Mouse (Mus musculus) layer of hippocampus, postnatal 10 days (tissue): ENCODE data around the gene Tm9sf4. TPM values are rescaled to one million over a fixed set of nuclear protein-coding genes. Genes with fewer than 3 reads are reported as not detected.
A peak's percentile ranks its signal among the peaks of the same experiment; 100 is the strongest.

Source experiments
- DNase-seq, 2 experiments: peaks; one replicate each; pipeline ENCODE4 v3.0.0; 2021; ENCODE audit warnings: low spot score in 2 of 2
- long read RNA-seq: library from polyadenylated mRNA; stranded (forward); transcript quantifications from one replicate; pipeline ENCODE4 v2.0.0, GENCODE M21; 2023
- total RNA-seq, 2 experiments: library from RNA; stranded (reverse); gene quantifications; 2 replicates each; pipeline ENCODE4 v1.2.3; 2021

Gene Tm9sf4
- total RNA-seq = 100 to 1,000 TPM in 1 of 2 experiments, 10 to 100 TPM in 1; 87.7 to 110 TPM
- long read RNA-seq, transcript Tm9sf4-201 (18 exons, 3,896 nt) = major isoform, 38 of 62 reads
- long read RNA-seq, partial matches to known transcripts = 4 of 62 reads
- long read RNA-seq, other reads (novel, unspliced or antisense) = 19 of 62 reads

DNA sequence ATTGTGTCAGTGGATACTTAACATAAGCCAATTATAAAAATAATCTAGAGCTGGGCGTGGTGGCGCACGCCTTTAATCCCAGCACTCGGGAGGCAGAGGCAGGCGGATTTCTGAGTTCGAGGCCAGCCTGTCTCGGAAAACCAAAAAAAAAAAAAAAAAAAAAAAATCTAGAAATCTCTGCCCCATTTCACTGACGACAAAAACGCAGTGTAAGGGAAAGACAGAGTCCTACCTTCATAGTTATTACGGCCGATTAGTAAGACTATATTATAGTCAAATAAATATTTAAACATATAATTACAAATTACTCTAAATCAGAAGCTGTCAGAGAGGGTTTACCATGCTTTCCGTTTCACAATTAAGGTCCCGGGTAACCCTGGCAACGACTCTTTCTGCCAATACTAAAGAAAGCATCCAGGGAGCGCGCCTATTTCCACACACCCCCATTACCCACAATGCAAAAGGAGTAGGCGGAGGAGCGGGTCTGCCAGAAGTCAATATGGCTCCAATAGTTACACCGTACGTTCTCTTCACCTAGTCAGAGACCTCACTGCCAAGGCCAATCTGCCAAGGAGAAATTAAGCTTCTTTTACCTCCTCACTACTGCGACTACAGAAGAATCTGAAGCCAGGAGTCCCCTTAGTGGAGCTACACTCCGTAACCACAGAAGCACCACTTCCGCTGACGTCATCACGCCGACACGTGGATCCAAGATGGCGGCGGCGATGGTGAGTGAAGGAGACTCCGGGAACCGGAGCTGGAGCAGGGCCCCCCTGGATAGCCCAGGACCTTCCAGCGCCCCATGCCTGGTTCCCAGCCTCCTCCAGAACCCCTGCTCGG lies at the start of gene Tm9sf4:
Gene Tm9sf4, plus strand, starts transcription at position 460 of the 840 bp plus-strand sequence.
- DNase-seq = peak; percentile 93 to 95

DNA sequence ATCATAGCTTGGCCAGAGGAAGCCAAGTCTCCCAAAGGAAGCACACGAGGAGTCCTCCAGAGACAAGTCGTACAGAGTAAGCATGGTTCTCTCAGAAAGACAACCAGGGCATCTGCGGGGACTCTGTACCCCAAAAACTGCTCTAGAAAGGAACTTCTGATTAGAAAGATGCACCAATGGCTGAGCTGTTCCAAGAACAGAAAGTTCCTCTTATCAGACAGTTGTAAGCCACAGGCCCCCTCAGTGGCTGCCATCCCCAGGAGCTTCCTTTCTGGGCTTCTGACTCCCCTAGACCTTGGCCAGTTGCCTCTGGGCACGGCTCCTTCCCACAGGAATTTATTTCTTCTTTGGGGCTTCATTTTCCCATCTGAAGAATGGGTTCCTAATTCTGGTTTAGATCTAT lies 45.4 kb upstream of the Tm9sf4 start:
- DNase-seq = no peak

DNA sequence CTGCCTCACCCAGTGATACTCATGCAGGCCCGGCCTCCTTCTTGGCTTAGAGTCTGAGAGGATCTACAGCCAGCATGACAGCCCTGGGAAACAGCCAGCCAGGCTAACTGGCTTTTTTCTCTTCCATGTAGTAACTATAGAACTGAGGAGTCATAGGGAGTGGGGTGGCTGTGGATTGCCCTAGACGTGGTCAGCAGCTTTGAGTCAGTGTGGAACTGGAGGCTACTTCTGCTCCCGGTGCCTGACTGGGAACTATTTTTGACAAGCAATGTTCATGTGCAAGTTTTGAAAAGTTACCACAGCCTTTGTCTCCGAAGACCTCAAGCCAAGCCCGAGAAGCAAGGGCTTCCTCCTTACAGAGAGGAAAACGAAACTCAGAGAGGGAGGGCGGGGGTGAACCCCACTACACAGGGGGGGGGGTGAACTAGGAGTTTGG lies 44.0 kb upstream of the Tm9sf4 start:
- no peak for DNase-seq

DNA sequence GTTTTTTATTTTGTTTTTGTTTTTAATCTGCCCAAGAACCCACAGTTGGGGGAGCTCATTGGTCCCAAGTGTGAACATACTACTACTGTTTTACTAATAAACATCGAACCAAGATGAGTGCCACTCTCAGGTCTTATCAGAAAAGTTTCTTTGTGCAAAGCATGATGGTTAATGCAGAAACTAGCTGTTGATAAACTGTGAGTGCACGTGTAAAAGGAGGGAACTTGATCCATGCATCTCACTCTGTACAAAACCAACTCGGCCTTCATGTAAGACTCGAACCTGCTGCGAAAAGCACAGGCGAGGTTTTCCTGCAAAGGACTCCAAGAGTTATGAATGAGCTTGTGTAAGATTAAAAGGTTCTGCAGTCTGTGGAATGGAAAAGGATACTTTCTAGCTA lies 41.6 kb upstream of the Tm9sf4 start:
- DNase-seq = no peak

GRCm38 (mm10) chr2:153120126-153120525 lies 41.0 kb upstream of the Tm9sf4 start:
- DNase-seq = no peak

GRCm38 (mm10) chr2:153121821-153122615 lies 39.1 kb upstream of the Tm9sf4 start:
- DNase-seq = no peak

- no peak for DNase-seq
Observed at GRCm38 (mm10) chr2:153122701-153123100, 38.4 kb upstream of the Tm9sf4 start.

DNA sequence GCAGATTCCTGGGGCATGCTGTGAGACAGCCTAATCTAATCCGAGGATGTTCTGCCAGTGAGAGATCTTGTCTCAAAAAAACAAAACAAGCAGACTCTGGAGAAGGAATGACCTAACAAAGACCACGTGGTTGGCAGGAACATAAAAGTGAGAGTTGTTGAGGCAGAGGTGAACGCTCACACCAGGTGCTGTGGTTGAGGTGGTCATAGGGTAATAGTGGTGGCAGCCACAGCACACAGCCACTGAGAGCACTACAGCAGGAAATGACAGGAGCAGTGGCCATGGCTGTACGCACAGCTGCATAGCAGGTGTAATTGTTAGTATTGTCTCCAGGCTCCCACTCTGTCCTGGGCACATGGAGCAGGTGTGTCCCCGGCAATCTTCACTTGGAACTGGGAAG lies 35.2 kb upstream of the Tm9sf4 start:
- no peak for DNase-seq

DNA sequence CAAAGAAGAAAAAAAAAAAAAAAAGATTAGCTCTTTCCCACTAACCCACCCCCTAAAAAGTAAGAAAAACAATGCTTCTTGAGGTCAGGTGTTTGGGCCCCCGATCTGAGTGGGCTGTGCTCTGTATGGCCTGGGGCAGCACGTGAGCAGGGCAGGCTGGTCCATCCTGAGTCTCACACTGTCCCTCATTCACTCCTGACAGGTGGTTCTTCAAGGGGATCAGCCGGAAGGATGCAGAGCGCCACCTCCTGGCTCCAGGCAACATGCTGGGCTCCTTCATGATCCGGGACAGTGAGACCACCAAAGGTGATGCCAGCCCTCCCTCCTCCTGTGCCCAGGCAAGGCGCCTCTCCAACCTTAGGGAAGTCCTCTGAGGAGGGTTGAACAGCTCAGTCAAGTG lies 30.1 kb upstream of the Tm9sf4 start:
- no peak for DNase-seq

DNA sequence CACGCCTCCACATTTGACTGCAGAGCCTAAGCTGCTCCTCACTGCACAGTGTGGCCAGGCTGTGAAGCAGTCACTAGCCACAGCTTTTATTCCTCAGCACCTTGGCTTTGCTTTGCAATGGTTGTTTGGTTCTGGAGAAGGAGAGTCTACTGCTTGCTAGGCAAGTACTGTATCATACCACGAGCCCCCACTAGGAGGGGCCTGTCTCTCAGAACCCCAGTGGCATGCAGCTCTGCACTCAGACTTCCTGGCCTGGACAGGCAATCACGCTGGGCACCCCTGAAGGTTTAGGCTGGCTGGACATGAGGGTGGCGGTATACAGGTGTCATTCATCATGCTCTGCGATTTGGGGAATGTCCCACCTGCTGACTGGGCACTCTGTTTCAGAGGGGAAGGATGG lies 26.9 kb upstream of the Tm9sf4 start:
- DNase-seq = no peak

DNA sequence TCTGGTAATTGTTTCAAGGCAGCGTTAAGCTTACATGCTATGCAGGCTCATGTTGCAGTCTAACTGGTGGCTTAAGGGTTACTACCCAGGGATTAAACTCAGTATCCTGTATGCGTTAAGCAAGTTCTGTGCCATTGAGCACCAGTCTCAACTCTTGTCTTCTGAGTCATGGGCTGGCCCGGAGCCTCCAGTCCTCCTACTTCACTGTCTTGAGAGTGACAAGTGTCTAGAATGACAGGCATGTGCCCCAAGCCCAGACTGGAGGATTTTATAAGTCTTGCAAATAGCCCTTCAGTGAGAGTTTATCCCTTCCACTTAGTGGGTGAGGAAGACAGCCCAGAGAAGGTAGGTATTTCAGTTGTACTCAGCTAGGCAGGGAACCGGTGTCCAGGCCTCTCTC lies 24.9 kb upstream of the Tm9sf4 start:
- no peak for DNase-seq

- DNase-seq = no peak
Observed at GRCm38 (mm10) chr2:153139158-153139557, 21.9 kb upstream of the Tm9sf4 start.

DNA sequence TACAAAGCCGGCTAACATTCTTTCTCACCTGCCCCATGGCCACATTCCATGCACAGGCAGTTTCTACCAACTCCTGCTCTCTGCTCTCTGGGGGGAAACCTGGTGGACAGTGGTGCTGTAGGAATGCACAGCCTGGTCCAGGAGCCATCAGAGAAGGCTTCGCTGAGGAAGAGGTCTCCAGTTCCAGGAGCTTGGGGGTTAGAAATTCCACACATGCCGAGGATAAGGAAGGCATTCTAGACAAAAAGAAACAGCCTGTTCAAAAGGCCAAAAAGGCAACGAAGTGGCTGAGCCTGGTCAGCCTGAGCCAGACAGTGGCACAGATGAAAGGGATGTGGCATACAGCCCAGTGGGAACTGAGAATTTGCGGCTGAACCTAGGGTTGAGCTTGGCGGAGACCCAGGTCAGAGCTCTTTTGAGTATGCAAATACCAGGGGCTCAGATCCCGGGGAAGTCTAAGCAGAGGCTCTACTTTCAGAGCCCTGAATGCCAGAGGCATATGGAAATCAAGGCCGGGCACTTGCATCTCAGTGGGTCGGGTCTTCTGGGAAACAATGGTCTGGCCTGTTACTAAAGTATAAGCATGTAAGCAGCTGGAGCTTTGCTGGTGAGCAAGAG lies 21.0 kb upstream of the Tm9sf4 start:
- DNase-seq = peak in 1 of 2 experiments; percentile 47

DNA sequence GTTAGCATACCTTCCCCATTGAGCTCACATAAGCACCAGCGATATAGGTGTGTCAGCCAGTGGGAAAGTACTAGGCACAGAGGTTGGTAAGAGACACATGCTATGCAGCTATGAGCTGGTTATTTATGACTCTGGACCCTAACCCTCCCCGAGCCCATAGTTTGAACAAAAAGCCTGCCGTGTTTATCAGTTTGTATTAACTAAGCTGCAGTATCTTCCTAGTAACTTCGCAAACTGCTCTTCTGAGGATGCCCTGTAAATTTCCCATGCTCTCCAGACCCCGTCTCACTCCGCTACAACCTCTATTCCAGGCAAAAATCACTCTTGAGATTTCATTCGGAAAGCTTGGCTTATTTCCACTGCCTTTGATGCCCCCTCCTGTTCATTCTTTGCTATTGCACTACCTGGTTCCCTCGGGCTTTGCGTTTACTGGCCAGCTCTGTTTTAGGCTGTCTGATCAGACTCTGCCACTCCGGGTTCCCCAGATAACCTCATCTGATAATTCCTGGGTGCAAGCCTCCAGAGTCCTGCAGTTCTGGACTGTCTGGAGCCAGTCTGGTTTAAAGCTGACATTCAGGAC lies 18.4 kb upstream of the Tm9sf4 start:
- DNase-seq = peak; percentile 65 to 73

DNA sequence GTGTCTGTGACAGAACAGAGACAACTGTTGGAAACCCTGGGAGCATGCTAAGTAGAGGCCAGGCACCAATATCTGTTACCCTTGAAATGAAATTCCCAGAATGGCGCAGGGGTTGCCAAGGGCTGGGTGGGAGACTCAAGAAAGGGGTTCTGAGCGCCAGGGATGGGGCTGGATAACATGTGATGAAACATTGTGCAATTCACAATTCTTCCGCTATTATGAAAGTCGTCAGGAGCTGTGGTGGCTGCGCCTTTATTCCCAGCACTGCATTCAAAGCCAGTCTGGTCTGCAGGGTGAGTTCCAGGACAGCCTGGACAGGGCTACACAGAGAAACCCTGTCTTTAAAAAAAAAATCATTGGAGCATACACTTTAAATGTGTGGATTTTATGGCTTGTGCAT lies 15.8 kb upstream of the Tm9sf4 start:
- DNase-seq = no peak

- DNase-seq = no peak
Observed at GRCm38 (mm10) chr2:153147236-153147635, 13.9 kb upstream of the Tm9sf4 start.

DNA sequence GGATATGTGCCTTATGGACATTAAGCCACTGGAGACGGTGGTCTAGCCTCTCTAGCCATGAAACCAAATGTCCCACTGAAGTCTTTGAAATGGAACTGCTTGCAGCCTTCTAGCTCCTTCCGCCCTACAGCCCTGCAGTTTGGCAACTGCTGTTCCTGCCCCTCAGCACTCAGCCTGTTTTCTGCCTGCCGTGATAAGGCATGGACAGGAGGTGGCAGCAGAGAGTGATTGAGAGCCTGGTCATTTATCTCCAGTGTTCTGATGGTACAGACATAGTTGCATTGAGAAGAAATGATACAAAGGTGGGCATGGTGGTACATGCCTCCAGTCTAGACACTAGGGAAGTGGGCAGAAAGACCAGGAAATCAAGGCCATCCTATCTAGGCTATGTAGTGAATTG lies 13.4 kb upstream of the Tm9sf4 start:
- DNase-seq = peak; percentile 82 to 84

GRCm38 (mm10) chr2:153149742-153150141 lies 11.4 kb upstream of the Tm9sf4 start:
- DNase-seq = no peak

DNA sequence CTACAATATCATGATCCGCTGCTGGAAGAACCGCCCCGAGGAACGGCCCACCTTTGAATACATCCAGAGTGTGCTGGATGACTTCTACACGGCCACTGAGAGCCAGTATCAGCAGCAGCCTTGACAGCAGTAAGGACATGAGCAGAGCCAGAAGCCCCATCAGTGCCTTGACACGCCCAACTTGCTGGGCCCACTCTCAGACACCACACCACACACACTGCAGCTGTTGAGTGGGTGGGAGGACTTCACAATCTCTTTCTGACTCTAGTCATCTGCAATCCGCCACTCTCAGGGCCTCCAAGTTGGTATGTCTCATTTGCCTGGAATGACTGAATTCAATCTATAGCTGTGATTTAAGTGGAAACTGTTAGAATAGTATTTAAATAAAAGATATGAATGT lies 10.1 kb upstream of the Tm9sf4 start:
- no peak for DNase-seq

DNA sequence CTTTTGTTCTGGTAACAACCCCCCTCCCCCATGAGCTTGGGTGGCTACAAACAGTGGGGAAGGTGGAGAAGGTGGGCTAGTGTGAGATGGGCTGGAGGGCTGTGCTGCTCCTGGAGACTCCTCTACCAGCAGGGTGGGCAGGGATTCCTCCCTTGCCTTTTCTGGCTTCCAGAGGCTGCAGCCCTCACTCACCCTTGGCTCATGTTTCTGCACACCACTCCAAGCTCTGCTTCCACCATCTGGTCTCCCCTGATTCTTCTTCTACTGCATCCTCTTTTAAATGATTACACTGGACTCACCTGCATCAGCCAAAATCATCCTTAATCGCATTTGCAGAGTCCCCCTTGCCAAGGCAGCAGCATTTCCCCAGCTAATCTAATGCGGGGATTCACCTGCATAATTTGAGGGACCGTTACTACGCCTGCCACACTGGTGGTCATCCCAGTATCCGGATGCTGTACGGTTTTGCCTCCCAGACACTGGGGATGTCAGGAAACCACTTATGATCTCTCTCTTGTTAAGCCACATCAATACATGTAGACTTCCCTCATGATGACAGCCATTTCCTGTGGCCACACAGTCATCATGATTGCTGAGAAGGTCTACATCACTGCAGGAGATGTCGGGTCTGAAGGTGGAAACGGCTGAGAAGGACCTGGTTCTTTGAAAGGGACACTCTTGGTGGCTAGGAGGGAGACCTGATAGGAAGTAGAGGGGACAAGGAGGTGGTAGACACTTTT lies 9.0 kb upstream of the Tm9sf4 start:
- no peak for DNase-seq

DNA sequence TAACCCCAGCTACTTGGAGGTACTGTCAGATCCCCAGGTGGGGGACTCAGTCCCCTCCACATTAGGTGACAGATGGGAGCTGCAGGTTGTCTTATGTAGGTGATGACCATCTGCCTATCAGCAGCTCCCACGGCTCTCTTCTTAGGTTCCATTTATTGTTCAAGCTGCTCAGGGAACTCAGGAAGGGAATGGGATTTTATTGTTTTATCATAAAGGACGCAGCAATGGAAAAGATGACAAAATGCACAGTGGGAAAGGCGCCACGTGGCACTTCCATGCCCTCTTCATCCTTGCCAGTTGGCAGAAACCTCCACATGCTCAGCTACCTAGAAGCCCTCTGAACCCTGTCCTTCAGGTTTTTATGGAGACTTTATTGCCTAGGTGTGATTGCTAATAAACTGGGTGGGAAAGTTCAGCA lies 8.1 kb upstream of the Tm9sf4 start:
- DNase-seq = no peak
